Mouse (Mus musculus) heart, postnatal 4 days (tissue): ENCODE results near the gene Afp. TPM values are rescaled to one million over a fixed set of nuclear protein-coding genes. Genes with fewer than 3 reads are reported as not detected.

Source experiments
- DNase-seq: peaks from one replicate; pipeline ENCODE4 v3.0.0; 2021
- total RNA-seq, 2 experiments: library from RNA; stranded (reverse); gene quantifications; 2 replicates each; pipeline ENCODE4 v1.2.3; 2021

Gene Afp
- total RNA-seq, 2 experiments from 2014 or later: 0.56 to 1.3 TPM

GRCm38 (mm10) chr5:90509828-90510592 lies 19.5 kb downstream of the Afp start:
- no peak for DNase-seq

- no peak for DNase-seq
Observed at GRCm38 (mm10) chr5:90512288-90512955, 21.9 kb downstream of the Afp start.

- no peak for DNase-seq
Observed at GRCm38 (mm10) chr5:90515561-90515960, 25.0 kb downstream of the Afp start.

- no peak for DNase-seq
Observed at GRCm38 (mm10) chr5:90518356-90519100, 28.0 kb downstream of the Afp start, which contains the start of gene Afm. Gene Afm (plus strand): TSS chr5:90518932.

GRCm38 (mm10) chr5:90551191-90551590 lies 60.7 kb downstream of the Afp start:
- no peak for DNase-seq

- no peak for DNase-seq
Observed at GRCm38 (mm10) chr5:90556052-90556451, 65.5 kb downstream of the Afp start.

Other genes with a start within 250 kb of the Afp start
- 10 to 100 TPM; 85.7 to 88.5 TPM for gene Ankrd17, start 124.2 kb upstream of the Afp start, total RNA-seq
- 1 to 10 TPM in 1 of 2 experiments, under 1 TPM in 1; 0.81 to 1.8 TPM for gene Gm9958, start 123.5 kb upstream of the Afp start, total RNA-seq
- 1 to 10 TPM; 2.3 to 4.0 TPM for gene Alb, start 29.8 kb upstream of the Afp start, total RNA-seq
- not detected for gene Afm, start 28.2 kb downstream of the Afp start, total RNA-seq
- gene 5830473C10Rik, start 70.4 kb downstream of the Afp start, total RNA-seq: not detected
- under 1 TPM; 0.17 to 0.23 TPM for gene Rassf6, start 149.9 kb downstream of the Afp start, total RNA-seq